Mouse (Mus musculus): ENCODE results near the gene Rcan1.

The Rcan1 gene

GRCm38 (mm10) chr16:92399490-92400458 lies 70.9 kb downstream of the Rcan1 start:
- DNase-seq (ENCODE audit: low read depth): peak; percentile 12

GRCm38 (mm10) chr16:92398574-92399118 lies 72.0 kb downstream of the Rcan1 start:
- no peak for DNase-seq (ENCODE audit: low read depth)

- DNase-seq (ENCODE audit: low read depth): no peak
Measured at GRCm38 (mm10) chr16:92397745-92398573, 72.7 kb downstream of the Rcan1 start.

DNA sequence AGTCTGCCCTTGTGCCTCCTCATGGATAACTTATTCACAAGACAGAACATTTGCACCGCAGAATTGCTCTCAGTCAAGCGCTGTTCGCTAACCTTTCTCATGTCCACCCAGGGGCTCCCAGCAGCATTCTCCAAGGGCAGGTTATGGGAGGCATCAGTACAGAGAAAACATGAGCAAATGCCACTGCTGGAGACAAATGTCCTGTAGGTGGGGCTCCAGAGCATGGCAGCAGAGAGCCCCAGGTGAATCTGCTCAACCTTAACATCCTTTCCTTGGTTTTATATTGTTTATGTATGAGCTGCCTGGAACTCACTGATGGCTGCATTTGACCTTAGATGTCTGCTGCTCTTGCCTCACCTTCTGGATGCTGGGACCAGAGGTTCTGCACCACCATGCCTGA lies 76.9 kb downstream of the Rcan1 start:
- DNase-seq (ENCODE audit: low read depth): peak; percentile 6

GRCm38 (mm10) chr16:92387692-92388091 lies 83.0 kb downstream of the Rcan1 start:
- DNase-seq (ENCODE audit: low read depth): no peak

DNA sequence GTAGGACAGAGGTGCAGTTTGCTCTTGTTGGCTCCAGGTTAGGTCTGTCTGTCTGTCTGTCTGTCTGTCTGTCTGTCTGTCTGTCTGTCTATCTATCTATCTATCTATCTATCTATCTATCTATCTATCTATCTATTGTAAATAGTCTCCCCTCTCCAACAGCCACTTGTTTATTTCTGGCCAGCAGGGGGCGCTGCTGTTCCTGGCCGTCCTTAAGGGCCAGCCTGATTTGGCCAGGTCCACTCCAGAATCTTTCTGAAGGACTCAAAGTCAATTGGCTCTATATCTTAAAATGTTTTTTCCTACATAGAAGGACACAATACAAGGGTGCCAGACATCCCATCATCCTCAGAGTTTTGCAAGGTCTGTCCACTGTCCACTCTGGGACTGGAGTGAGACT lies 85.6 kb downstream of the Rcan1 start:
- peak; percentile 56 for DNase-seq (ENCODE audit: low read depth)

DNA sequence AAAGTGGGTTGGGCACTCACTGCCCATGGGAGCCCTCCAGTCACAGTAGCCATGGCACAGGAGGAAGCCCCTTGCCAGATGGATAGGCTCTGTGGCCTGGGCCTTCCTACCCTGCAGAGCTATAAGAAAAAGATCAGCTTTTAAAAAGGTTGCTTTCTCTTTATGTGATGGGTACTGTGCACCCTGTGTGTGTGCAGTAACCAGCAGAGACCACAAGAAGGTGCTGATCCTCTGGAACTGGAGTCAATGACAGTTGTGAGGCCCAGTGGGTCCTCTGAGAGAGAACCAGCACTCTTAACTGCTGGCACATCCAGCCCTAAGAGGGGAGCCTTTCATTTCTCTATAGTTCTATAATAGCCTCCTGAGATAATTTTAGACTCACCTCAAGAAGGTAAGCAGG lies 87.3 kb downstream of the Rcan1 start:
- DNase-seq (ENCODE audit: low read depth): no peak

DNA sequence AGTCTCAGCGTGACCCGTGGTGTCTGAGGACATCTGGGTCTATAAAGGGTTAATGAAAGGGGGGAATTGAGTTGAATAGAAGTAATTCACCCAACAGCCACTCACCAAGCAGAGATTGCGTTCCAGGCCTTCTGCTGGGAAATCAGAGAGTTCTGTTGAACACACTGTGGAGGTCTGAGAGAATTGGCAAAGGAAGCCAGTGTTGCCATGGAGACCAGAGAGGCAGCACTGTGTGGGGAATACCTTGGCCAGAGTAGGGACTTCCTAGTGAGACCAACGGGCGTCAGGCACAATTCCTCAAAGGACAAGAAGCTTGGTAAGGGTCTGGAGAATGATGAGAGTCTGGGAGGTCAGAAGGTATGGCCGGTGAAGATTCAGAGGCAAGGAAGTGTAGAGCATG lies 88.2 kb downstream of the Rcan1 start:
- DNase-seq (ENCODE audit: low read depth): no peak

- DNase-seq (ENCODE audit: low read depth): no peak
Measured at GRCm38 (mm10) chr16:92381092-92381491, 89.6 kb downstream of the Rcan1 start.

- no peak for DNase-seq (ENCODE audit: low read depth)
Measured at GRCm38 (mm10) chr16:92376976-92377375, 93.7 kb downstream of the Rcan1 start.

- DNase-seq (ENCODE audit: low read depth): no peak
Measured at GRCm38 (mm10) chr16:92371623-92372022, 99.0 kb downstream of the Rcan1 start.

DNA sequence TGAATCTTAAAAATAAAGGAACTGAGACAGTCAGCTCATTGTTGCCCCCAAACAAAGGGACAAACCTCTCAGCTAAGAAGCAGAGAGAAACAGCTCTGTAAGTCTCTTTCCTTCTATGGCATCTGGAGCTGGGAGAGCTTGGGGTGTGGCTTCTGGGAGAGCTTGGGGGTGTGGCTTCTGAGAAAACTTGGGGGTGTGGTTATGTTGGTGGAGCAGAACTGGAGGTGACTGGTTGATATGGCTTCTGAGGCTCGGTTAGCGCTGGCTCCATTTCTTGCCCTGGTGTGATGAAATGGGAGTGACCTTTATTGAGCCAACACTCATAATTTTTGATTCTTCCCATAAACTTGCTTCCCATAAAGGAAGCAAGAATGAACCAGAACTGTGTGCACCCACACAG lies 101.4 kb downstream of the Rcan1 start:
- DNase-seq (ENCODE audit: low read depth): no peak

DNA sequence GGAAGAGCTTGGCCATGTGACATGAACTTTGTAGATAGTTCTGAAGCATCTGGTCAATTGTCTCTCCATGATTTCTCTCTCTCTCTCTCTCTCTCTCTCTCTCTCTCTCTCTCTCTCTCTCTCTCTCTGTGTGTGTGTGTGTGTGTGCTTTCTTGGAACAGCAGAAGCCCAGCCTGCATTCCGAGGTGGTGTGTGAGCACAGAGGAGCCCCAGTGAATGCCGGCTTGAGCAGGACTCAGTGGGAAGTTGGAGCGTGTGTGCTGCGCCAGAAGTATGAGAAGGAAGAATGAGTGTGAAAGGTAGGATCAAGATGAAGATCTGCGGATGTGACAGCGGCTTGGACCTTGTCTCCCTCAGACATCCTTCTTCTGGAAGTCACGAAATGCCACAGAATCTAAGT lies 105.2 kb downstream of the Rcan1 start:
- no peak for DNase-seq (ENCODE audit: low read depth)

DNA sequence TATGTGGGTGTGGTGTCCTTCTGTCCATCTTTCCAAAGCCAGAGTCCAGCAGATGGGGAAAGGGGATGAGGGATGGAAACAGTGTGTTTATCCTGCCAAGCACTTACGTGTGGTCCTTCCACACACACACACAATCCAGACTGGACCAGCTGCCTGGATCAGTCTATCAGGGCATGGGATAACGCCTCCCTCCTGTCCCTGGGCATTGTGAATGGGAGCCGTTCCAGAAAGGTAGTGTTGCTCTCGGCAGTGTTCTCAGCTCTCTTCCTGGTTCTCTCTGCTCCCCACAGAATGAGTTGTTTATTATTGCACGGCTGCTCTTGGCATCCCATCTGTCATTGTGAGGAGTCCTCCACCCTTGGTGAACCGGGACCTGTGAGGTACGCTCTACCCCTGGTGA lies 110.0 kb downstream of the Rcan1 start:
- DNase-seq (ENCODE audit: low read depth): no peak

GRCm38 (mm10) chr16:92359229-92359628 lies 111.4 kb downstream of the Rcan1 start, which contains the start of gene Kcne1:
TSS of gene Kcne1 (minus strand) at chr16:92359468.
- no peak for DNase-seq (ENCODE audit: low read depth)

- DNase-seq (ENCODE audit: low read depth): no peak
Measured at GRCm38 (mm10) chr16:92358734-92359133, 111.9 kb downstream of the Rcan1 start.

GRCm38 (mm10) chr16:92357566-92357965 lies 113.1 kb downstream of the Rcan1 start:
- DNase-seq (ENCODE audit: low read depth): no peak

GRCm38 (mm10) chr16:92357023-92357422 lies 113.6 kb downstream of the Rcan1 start:
- DNase-seq (ENCODE audit: low read depth): no peak

GRCm38 (mm10) chr16:92355982-92356381 lies 114.7 kb downstream of the Rcan1 start:
- DNase-seq (ENCODE audit: low read depth): no peak

DNA sequence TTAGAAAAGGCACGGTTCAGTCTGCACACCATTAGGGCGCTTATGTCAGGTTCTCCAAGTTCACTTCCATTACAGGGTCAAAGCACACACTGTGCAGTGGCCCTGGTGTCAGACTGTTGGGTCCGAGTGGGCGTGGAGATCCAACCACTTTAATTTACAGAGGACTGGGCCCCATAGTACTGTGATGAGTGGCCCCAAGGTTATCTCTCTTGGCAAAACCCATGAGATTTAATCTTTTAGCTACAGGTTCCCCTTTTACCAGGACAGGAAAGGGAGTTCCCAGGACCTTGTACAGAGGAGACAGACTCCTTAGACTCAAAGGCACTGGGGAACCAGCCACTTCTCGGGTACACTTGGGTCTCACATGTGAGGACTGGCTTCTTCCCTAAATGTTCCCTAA lies 115.3 kb downstream of the Rcan1 start:
- no peak for DNase-seq (ENCODE audit: low read depth)

GRCm38 (mm10) chr16:92353897-92354296 lies 116.8 kb downstream of the Rcan1 start:
- DNase-seq (ENCODE audit: low read depth): no peak

DNA sequence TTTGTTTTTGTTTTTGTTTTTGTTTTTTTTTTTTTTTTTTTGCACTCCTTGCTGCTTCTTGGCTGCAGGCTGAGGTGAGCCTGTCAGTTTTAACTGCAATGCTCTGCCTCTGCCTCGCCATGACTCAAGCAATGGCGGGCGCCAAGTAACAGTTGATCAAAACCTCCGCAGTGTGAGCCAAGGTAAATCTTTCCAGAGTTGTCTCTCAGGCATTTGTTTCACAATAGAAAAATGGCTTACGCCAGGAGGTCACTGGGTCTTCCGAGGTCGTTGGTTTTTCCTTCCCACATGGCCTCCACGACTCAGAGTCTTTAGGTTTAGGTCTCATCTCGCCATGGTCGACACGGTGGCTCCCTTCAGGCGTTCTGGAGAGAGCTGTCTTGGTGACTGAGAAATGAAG lies 117.4 kb downstream of the Rcan1 start:
- no peak for DNase-seq (ENCODE audit: low read depth)

DNA sequence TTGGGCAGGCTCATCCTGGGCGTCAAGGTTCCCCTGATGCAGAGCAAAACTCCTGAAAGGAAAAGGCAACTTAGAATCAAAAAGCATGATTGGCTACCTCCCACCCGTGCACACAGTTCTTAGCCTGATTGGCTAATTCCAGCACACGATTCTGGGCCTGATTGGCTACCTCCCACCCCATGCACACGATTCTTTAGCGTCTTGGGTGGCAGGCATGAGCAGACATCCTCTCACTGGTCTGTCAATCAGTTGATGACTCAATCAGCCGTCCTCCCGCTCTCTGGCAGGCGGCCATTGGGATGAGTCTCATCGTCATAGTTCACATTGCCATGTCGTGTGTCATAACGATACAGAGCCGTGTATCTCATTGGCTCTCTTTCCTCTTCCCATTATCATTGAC lies 121.7 kb downstream of the Rcan1 start:
- DNase-seq (ENCODE audit: low read depth): no peak
